Mouse (Mus musculus) embryonic fibroblast, embryonic 13.5 days (primary cell): Measurements from ENCODE around the gene C1qtnf9.

ENCODE experiments used
- CTCF ChIP-seq: IDR thresholded peaks from 2 replicates; pipeline ENCODE4 v1.5.1; 2011; ENCODE audit warnings: mild to moderate bottlenecking, control low read depth, low read length, moderate library complexity, borderline replicate concordance; ENCODE audit not compliant: insufficient read depth
- POLR2A ChIP-seq: IDR thresholded peaks from 2 replicates; pipeline ENCODE4 v1.6.1; 2011; ENCODE audit warnings: low read depth, mild to moderate bottlenecking, control low read depth, low read length, moderate library complexity

GRCm38 (mm10) chr14:60745201-60745600 is 22.7 kb upstream of the C1qtnf9 start:
- TF ChIP-seq CTCF (no peak), POLR2A (no peak)
